Mouse (Mus musculus) fibroblast of lung, adult 2 months (primary cell): ENCODE measurements around the gene Vmn2r93.

Experiments
- DNase-seq: peaks from one replicate; pipeline ENCODE4 v3.0.0-alpha.2; 2011; ENCODE audit warnings: low read depth

Gene Vmn2r93

DNA sequence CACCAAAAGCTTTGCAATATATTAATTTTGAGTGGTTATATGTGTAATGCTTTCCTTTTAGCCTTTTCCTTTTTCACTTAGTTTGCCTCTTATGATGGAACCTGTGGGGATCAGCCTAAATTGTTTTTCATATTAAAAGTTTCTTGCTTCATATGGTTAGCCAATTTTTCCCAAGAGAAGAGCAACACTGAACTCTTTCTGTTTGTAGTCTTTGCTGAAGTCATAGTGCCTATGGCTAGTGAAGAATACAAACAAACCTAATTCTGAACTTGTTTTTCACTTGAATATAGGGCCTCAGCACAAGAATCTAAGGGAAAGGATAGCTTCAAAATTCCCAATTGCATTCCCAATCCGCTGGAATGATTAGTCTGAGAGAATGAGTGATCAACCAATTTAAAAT lies at the start of gene Vmn2r93:
Gene Vmn2r93, plus strand, starts transcription at position 301 of the 400 bp plus-strand sequence.
- no peak for DNase-seq

DNA sequence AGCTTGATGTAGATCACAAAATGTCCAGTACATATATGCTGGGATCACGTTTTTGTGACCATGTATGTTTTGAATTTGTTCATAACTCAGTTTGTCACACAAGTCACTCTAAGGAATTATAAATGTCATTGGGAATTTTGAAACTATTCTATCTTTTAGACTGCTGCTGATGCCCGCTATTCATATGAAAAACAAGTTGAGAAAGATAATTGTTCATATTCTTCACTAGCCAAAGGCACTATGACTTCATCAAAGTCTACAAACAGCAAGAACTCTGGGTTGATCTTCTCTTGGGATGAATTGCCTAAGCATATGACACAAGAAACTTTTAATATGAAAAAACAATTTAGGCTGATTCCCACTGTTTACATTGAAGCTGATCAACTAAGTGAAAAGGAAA lies 20.2 kb upstream of the Vmn2r93 start, which contains the start of gene Vmn2r94:
Gene Vmn2r94, minus strand, starts transcription at position 101 of the 400 bp plus-strand sequence.
- DNase-seq, result no peak

DNA sequence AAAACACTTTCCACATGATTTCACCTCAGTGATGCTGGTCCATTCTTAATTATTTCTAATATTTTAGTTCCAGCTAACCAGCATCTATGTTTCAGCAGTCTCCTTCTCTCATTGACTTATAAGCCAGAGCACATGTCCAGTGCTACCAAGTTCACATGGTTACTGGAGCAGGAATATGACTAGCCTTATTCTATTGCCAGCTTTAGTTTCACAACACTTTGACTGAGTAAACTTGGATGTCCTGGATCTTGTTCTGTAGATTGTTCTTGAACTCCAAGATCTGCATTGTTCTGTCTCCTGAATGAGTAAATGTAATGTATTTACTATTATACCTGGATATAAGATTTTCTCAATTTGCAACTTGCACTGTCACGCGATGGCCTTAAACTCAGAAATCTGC lies 25.1 kb downstream of the Vmn2r93 start:
- DNase-seq, result no peak

DNA sequence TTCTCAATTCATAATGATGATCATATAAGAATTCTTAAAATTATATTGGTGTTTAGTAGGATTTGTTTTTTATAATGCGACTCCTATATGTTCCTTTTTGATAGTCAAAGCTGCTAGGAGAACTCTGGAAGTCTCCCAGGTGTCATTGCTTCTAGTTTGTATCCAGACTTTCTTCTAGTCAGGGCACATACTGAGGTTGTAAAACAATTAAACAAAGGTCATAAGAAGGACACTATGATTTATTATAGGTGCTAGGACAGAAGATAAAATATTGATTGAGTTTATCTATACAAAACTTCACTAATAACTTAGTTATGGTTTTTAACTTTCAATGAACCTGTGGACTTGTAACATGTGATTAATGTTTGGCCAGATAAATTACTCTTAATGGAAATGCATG lies 62.1 kb downstream of the Vmn2r93 start:
- no peak for DNase-seq

DNA sequence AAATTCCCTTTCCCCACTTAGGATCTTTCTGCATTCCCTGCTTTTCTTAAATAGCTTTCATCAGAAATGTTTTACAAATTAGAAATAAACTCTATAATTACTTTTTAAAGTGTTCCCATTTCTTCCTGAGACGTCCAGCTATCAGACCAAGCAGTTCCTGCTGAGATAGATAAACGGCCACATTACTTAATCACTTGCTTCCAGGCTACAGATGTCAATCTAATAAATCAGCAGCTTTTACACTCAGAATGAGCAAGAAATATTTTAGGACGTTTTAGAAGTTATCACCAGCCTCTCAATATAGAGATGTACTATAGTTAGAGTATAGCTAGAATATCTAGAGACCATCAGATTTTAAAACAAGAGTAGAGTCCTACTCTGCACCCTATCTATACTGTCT lies 62.7 kb downstream of the Vmn2r93 start:
- DNase-seq, result no peak
